Mouse (Mus musculus): Measurements from ENCODE around the gene Xab2. TPM values are rescaled to one million over a fixed set of nuclear protein-coding genes. Genes with fewer than 3 reads are reported as not detected.

Gene Xab2
- polyA plus RNA-seq, 1 experiment: 44.3 TPM

- WGBS: 62% methylated on average over 11 of the region's 11 CpGs
- TF ChIP-seq CTCF (IDR thresholded peaks at IDR 0.05; ENCODE audit: extremely low read depth, insufficient read length, insufficient replicate concordance, low read depth, low read length) (no peak), POLR2A (IDR thresholded peaks at IDR 0.05; ENCODE audit: low read depth, low read length) (no peak)
Measured at GRCm38 (mm10) chr8:3654726-3655508, 33.8 kb upstream of the Xab2 start.

GRCm38 (mm10) chr8:3652845-3653244, 31.7 kb upstream of the Xab2 start:
- H3K4me1 ChIP-seq (ENCODE audit: control insufficient read depth, insufficient read depth, insufficient read length, low read length): no peaks in the 10 kb centered on the region
- no peak for TF ChIP-seq CTCF (IDR thresholded peaks at IDR 0.05; ENCODE audit: extremely low read depth, insufficient read length, insufficient replicate concordance, low read depth, low read length)
- no peak for TF ChIP-seq POLR2A (IDR thresholded peaks at IDR 0.05; ENCODE audit: low read depth, low read length)
- 63% methylated on average over 3 of the region's 3 CpGs for WGBS
- no peaks in the 10 kb centered on the region for H3K27me3 ChIP-seq (ENCODE audit: control insufficient read depth, insufficient read depth, low read length)
- no peak overlapping the region for H3K27ac ChIP-seq (ENCODE audit: insufficient read depth, low read depth, low read length)
- H3K36me3 ChIP-seq (ENCODE audit: control insufficient read depth, insufficient read depth, low read length): no peaks in the 10 kb centered on the region
- H3K4me3 ChIP-seq (ENCODE audit: low read depth, low read length): no peak overlapping the region

More at GRCm38 (mm10) chr8:3654726-3655508, 33.8 kb upstream of the Xab2 start:
- Histone ChIP-seq H3K4me1 (ENCODE audit: control insufficient read depth, insufficient read depth, insufficient read length, low read length) (no peaks in the 10 kb centered on the region), H3K27ac (ENCODE audit: insufficient read depth, low read depth, low read length) (no peak overlapping the region), H3K36me3 (ENCODE audit: control insufficient read depth, insufficient read depth, low read length) (no peaks in the 10 kb centered on the region), H3K27me3 (ENCODE audit: control insufficient read depth, insufficient read depth, low read length) (no peaks in the 10 kb centered on the region), H3K4me3 (ENCODE audit: low read depth, low read length) (no peak overlapping the region)

- Histone ChIP-seq H3K4me1 (ENCODE audit: control insufficient read depth, insufficient read depth, insufficient read length, low read length) (peaks cover 2% of the 10 kb centered on the region; the same call in 1 of the 2 replicates), H3K36me3 (ENCODE audit: control insufficient read depth, insufficient read depth, low read length) (no peaks in the 10 kb centered on the region), H3K27me3 (ENCODE audit: control insufficient read depth, insufficient read depth, low read length) (no peaks in the 10 kb centered on the region), H3K27ac (ENCODE audit: insufficient read depth, low read depth, low read length) (no peak overlapping the region), H3K4me3 (ENCODE audit: low read depth, low read length) (no peak overlapping the region)
- WGBS: 58% methylated on average over 1 of the region's 1 CpGs
- TF ChIP-seq POLR2A (IDR thresholded peaks at IDR 0.05; ENCODE audit: low read depth, low read length): no peak
- TF ChIP-seq CTCF (IDR thresholded peaks at IDR 0.05; ENCODE audit: extremely low read depth, insufficient read length, insufficient replicate concordance, low read depth, low read length): no peak
Measured at GRCm38 (mm10) chr8:3648990-3649389, 27.9 kb upstream of the Xab2 start.

GRCm38 (mm10) chr8:3648268-3648667, 27.2 kb upstream of the Xab2 start:
- Histone ChIP-seq H3K4me1 (ENCODE audit: control insufficient read depth, insufficient read depth, insufficient read length, low read length) (peaks cover 2% of the 10 kb centered on the region; the same call in 1 of the 2 replicates), H3K36me3 (ENCODE audit: control insufficient read depth, insufficient read depth, low read length) (no peaks in the 10 kb centered on the region), H3K27me3 (ENCODE audit: control insufficient read depth, insufficient read depth, low read length) (no peaks in the 10 kb centered on the region), H3K4me3 (ENCODE audit: low read depth, low read length) (no peak overlapping the region), H3K27ac (ENCODE audit: insufficient read depth, low read depth, low read length) (no peak overlapping the region)
- 49% methylated on average over 2 of the region's 2 CpGs for WGBS
- TF ChIP-seq CTCF (IDR thresholded peaks at IDR 0.05; ENCODE audit: extremely low read depth, insufficient read length, insufficient replicate concordance, low read depth, low read length): no peak
- no peak for TF ChIP-seq POLR2A (IDR thresholded peaks at IDR 0.05; ENCODE audit: low read depth, low read length)

- Histone ChIP-seq H3K36me3 (ENCODE audit: control insufficient read depth, insufficient read depth, low read length) (peaks cover 3% of the 10 kb centered on the region; the same call in 1 of the 2 replicates), H3K27ac (ENCODE audit: insufficient read depth, low read depth, low read length) (no peak overlapping the region), H3K4me3 (ENCODE audit: low read depth, low read length) (no peak overlapping the region), H3K27me3 (ENCODE audit: control insufficient read depth, insufficient read depth, low read length) (no peaks in the 10 kb centered on the region), H3K4me1 (ENCODE audit: control insufficient read depth, insufficient read depth, insufficient read length, low read length) (peaks cover 2% of the 10 kb centered on the region; the same call in 1 of the 2 replicates)
- TF ChIP-seq CTCF (IDR thresholded peaks at IDR 0.05; ENCODE audit: extremely low read depth, insufficient read length, insufficient replicate concordance, low read depth, low read length) (no peak), POLR2A (IDR thresholded peaks at IDR 0.05; ENCODE audit: low read depth, low read length) (no peak)
- WGBS: 64% methylated on average over 4 of the region's 4 CpGs
Measured at GRCm38 (mm10) chr8:3647561-3647960, 26.4 kb upstream of the Xab2 start.

GRCm38 (mm10) chr8:3646824-3647531, 25.9 kb upstream of the Xab2 start:
- Histone ChIP-seq H3K36me3 (ENCODE audit: control insufficient read depth, insufficient read depth, low read length) (peaks cover 9% of the 10 kb centered on the region), H3K4me3 (ENCODE audit: low read depth, low read length) (no peak overlapping the region), H3K27ac (ENCODE audit: insufficient read depth, low read depth, low read length) (no peak overlapping the region), H3K27me3 (ENCODE audit: control insufficient read depth, insufficient read depth, low read length) (no peaks in the 10 kb centered on the region), H3K4me1 (ENCODE audit: control insufficient read depth, insufficient read depth, insufficient read length, low read length) (peaks cover 2% of the 10 kb centered on the region; the same call in 1 of the 2 replicates)
- TF ChIP-seq CTCF (IDR thresholded peaks at IDR 0.05; ENCODE audit: extremely low read depth, insufficient read length, insufficient replicate concordance, low read depth, low read length): no peak
- TF ChIP-seq POLR2A (IDR thresholded peaks at IDR 0.05; ENCODE audit: low read depth, low read length): no peak
- WGBS: 78% methylated on average over 6 of the region's 6 CpGs

GRCm38 (mm10) chr8:3645804-3646203, 24.7 kb upstream of the Xab2 start:
- TF ChIP-seq POLR2A (IDR thresholded peaks at IDR 0.05; ENCODE audit: low read depth, low read length) (no peak), CTCF (IDR thresholded peaks at IDR 0.05; ENCODE audit: extremely low read depth, insufficient read length, insufficient replicate concordance, low read depth, low read length) (peak; percentile 36; the same call in 1 of the 2 replicates)
- Histone ChIP-seq H3K4me3 (ENCODE audit: low read depth, low read length) (no peak overlapping the region), H3K27me3 (ENCODE audit: control insufficient read depth, insufficient read depth, low read length) (no peaks in the 10 kb centered on the region), H3K4me1 (ENCODE audit: control insufficient read depth, insufficient read depth, insufficient read length, low read length) (peaks cover 2% of the 10 kb centered on the region; the same call in 1 of the 2 replicates), H3K36me3 (ENCODE audit: control insufficient read depth, insufficient read depth, low read length) (peaks cover 21% of the 10 kb centered on the region), H3K27ac (ENCODE audit: insufficient read depth, low read depth, low read length) (no peak overlapping the region)
- WGBS: 9% methylated on average over 5 of the region's 5 CpGs

Measured in small intestine, adult 2 months (tissue).